Mouse (Mus musculus): ENCODE results near the gene Smg1. TPM values are rescaled to one million over a fixed set of nuclear protein-coding genes. Genes with fewer than 3 reads are reported as not detected.

Smg1 gene
- polyA plus RNA-seq, 1 experiment from 2014 or later: 18.1 TPM

GRCm38 (mm10) chr7:118097615-118098014 lies 145.9 kb downstream of the Smg1 start:
- Histone ChIP-seq H3K27ac (replicated peaks) (no peak overlapping the region), H3K4me1 (no peaks in the 10 kb centered on the region), H3K9me3 (replicated peaks) (no peaks in the 10 kb centered on the region), H3K4me3 (replicated peaks) (no peak overlapping the region), H3K36me3 (no peaks in the 10 kb centered on the region), H3K4me2 (no peak overlapping the region), H3K27me3 (replicated peaks) (no peaks in the 10 kb centered on the region), H3K9ac (replicated peaks) (no peak overlapping the region)
- 86% methylated on average over 7 of the region's 7 CpGs for WGBS
- no peak for ATAC-seq (ENCODE audit: low FRiP score)

Other genes starting within 250 kb of the Smg1 start
- 410 and 450 TPM in 2 replicates for gene Rps15a, start 127.5 kb downstream of the Smg1 start, polyA plus RNA-seq (2015; fragmentation: Nextera tagmentation; extraction: Ambion mirVana)
- gene Arl6ip1, start 114.0 kb downstream of the Smg1 start, polyA plus RNA-seq (2015; fragmentation: Nextera tagmentation; extraction: Ambion mirVana): 500 and 542 TPM in 2 replicates
- gene Syt17, start 204.6 kb upstream of the Smg1 start, polyA plus RNA-seq (2015; fragmentation: Nextera tagmentation; extraction: Ambion mirVana): 23.7 and 24.3 TPM in 2 replicates
- 1.2 and 1.5 TPM in 2 replicates for gene Itpripl2, start 248.3 kb upstream of the Smg1 start, polyA plus RNA-seq (2015; fragmentation: Nextera tagmentation; extraction: Ambion mirVana)